Mouse (Mus musculus) hematopoietic stem cell, adult 5-6 weeks (primary cell): ENCODE results near the gene Arhgap23. TPM values are rescaled to one million over a fixed set of nuclear protein-coding genes. Genes with fewer than 3 reads are reported as not detected.
A peak's percentile ranks its signal among the peaks of the same experiment; 100 is the strongest.

Source experiments
- ATAC-seq, 2 experiments: fragments of 125-278 bp in 1 of 2; replicated peaks in 1 of 2; 2 replicates each; pipeline ENCODE4 v1.8.0; 2016 to 2017; ENCODE audit warnings: inconsistent platforms in 2 of 2, mild to moderate bottlenecking in 2 of 2, moderate number of reproducible peaks in 2 of 2, low read depth in 1 of 2, moderate TSS enrichment in 1 of 2; ENCODE audit not compliant: low FRiP score in 2 of 2, poor library complexity in 2 of 2, severe bottlenecking in 2 of 2, insufficient read depth in 1 of 2, low TSS enrichment in 1 of 2
- total RNA-seq: library from RNA; stranded (forward); fragments of 172-1452, 232-1000 nt; gene quantifications from 2 replicates; pipeline ENCODE4 v1.2.3, GENCODE M21; 2017

Arhgap23 gene
- total RNA-seq, 1 experiment from 2014 or later: 11.4 TPM

- no peak for ATAC-seq
Measured at GRCm38 (mm10) chr11:97508198-97508597, 92.9 kb downstream of the Arhgap23 start.

GRCm38 (mm10) chr11:97509058-97509457, 93.7 kb downstream of the Arhgap23 start:
- no peak for ATAC-seq

- ATAC-seq: no peak
Measured at GRCm38 (mm10) chr11:97509715-97510485, 94.6 kb downstream of the Arhgap23 start.

- peak in 1 of 2 experiments; percentile 46; a peak in 2 of 4 replicates for ATAC-seq
Measured at GRCm38 (mm10) chr11:97510966-97511660, 95.8 kb downstream of the Arhgap23 start.

- 0 out of 4 replicates have a peak, but pooled peaks of 1 of the 2 experiments have one; percentile 2 for ATAC-seq
Measured at GRCm38 (mm10) chr11:97511661-97512369, 96.5 kb downstream of the Arhgap23 start.

- no peak for ATAC-seq
Measured at GRCm38 (mm10) chr11:97512511-97512910, 97.2 kb downstream of the Arhgap23 start.

- ATAC-seq: no peak
Measured at GRCm38 (mm10) chr11:97513066-97513465, 97.7 kb downstream of the Arhgap23 start.

GRCm38 (mm10) chr11:97520541-97520940, 105.2 kb downstream of the Arhgap23 start:
- ATAC-seq: no peak

GRCm38 (mm10) chr11:97521741-97522474, 106.6 kb downstream of the Arhgap23 start:
- no peak for ATAC-seq

GRCm38 (mm10) chr11:97523107-97523506, 107.8 kb downstream of the Arhgap23 start:
- ATAC-seq: no peak

GRCm38 (mm10) chr11:97523827-97524261, 108.5 kb downstream of the Arhgap23 start:
- no peak for ATAC-seq

- ATAC-seq: no peak
Measured at GRCm38 (mm10) chr11:97524306-97524705, 109.0 kb downstream of the Arhgap23 start.

- ATAC-seq: no peak
Measured at GRCm38 (mm10) chr11:97525313-97525712, 110.0 kb downstream of the Arhgap23 start.

GRCm38 (mm10) chr11:97528282-97528808, 113.0 kb downstream of the Arhgap23 start:
- ATAC-seq: no peak

GRCm38 (mm10) chr11:97530069-97530468, 114.7 kb downstream of the Arhgap23 start:
- no peak for ATAC-seq

- ATAC-seq: no peak
Measured at GRCm38 (mm10) chr11:97530961-97531360, 115.6 kb downstream of the Arhgap23 start.
